Mouse (Mus musculus): ENCODE data around the gene Dnajb14. TPM values are rescaled to one million over a fixed set of nuclear protein-coding genes. Genes with fewer than 3 reads are reported as not detected.

Gene Dnajb14
- total and polyA plus RNA-seq, 2 experiments from 2014 or later: 14.9 to 19.2 TPM

- ATAC-seq (no peak), DNase-seq (no peak)
- no peak overlapping the region for H3K27ac ChIP-seq (ENCODE audit: low read depth, low read length)
- no peak overlapping the region for H3K9ac ChIP-seq
- TF ChIP-seq CTCF (IDR thresholded peaks at IDR 0.05; ENCODE audit: low read depth): no peak
- no peak overlapping the region for H3K4me2 ChIP-seq (ENCODE audit: low read depth)
- H3K27me3 ChIP-seq (ENCODE audit: insufficient read depth, low read length): no peaks in the 10 kb centered on the region
- H3K36me3 ChIP-seq (ENCODE audit: insufficient read depth): peaks cover 20% of the 10 kb centered on the region
- no peak overlapping the region for H3K4me3 ChIP-seq (ENCODE audit: low read depth, low read length)
- no peaks in the 10 kb centered on the region for H3K9me3 ChIP-seq (ENCODE audit: low read length)
- no peaks in the 10 kb centered on the region for H3K4me1 ChIP-seq (ENCODE audit: insufficient read depth)
- WGBS: 82% methylated on average over 7 of the region's 7 CpGs
These were observed 65.3 kb downstream of the Dnajb14 start for GRCm38 (mm10) chr3:137932748-137933147.

DNA sequence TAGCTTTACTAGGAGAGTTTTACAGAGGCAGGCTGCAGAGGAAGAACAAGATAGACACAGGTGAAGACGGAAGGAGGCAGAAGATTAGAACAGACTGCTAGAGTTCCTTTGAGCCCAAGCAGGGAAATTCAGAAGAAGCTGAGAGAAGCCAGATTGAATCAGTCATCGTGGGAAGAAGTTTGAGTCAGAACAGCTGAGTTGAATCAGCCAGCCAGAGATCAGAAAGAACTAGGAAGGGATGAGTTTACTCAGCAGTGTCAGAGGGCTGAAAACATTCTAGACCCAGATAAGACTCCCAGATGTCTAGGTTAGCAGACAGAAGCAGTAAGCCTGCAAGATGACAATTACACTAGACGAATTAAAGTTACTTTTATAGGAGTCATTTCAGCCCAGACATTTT lies 66.5 kb downstream of the Dnajb14 start:
- no peak overlapping the region for H3K9ac ChIP-seq
- H3K9me3 ChIP-seq (ENCODE audit: low read length): no peaks in the 10 kb centered on the region
- H3K4me2 ChIP-seq (ENCODE audit: low read depth): no peak overlapping the region
- peaks cover 15% of the 10 kb centered on the region for H3K36me3 ChIP-seq (ENCODE audit: insufficient read depth)
- H3K27ac ChIP-seq (ENCODE audit: low read depth, low read length): no peak overlapping the region
- no peaks in the 10 kb centered on the region for H3K4me1 ChIP-seq (ENCODE audit: insufficient read depth)
- WGBS: 86% methylated on average over 3 of the region's 3 CpGs
- ATAC-seq (no peak), DNase-seq (no peak)
- TF ChIP-seq CTCF (IDR thresholded peaks at IDR 0.05; ENCODE audit: low read depth): no peak
- H3K4me3 ChIP-seq (ENCODE audit: low read depth, low read length): no peak overlapping the region
- no peaks in the 10 kb centered on the region for H3K27me3 ChIP-seq (ENCODE audit: insufficient read depth, low read length)

DNA sequence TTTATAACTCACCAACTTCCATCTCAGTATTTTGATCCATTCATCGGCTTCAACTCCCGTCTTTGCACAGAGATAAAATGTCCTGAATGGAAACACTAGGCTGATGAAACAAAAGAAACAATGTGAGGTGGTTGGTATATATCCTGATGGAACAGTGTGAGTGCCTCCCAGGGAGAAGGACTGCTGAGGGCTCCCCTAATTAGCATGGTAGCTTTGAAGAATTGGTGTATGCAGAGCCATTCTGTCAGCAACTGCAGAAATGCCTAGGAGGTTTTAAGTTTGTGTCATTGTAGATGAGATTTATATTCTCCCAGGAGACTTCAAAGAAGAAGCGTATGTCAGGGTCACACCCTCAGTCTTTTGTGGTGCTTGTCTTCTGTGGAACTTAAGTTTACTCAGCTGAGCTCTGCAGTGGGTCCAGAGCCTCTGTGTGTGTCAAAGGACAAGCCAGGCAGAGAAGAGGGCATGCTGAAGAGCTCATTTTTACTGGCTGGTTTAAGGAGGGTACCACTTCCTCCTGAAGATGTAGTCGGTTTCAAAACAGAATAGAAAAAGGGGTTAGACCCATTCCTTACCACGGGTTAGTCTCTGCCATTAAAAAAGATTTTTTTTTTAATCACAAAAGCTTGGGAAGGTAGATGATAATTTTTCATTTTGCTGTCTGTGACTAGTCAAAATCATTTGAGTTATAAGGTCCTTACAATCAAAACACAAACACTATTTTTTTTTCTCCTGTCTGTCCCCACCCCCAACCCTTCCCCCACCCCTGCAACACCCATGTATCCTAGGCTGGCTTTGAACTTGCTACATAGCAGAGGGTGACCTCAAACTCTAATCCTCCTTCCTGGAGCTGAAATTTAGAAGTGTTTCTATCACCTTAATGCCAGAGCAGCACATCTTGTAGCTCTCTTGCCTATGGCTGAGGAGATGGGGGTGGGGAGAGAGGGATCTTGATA lies 68.4 kb downstream of the Dnajb14 start:
- no peak for ATAC-seq

DNA sequence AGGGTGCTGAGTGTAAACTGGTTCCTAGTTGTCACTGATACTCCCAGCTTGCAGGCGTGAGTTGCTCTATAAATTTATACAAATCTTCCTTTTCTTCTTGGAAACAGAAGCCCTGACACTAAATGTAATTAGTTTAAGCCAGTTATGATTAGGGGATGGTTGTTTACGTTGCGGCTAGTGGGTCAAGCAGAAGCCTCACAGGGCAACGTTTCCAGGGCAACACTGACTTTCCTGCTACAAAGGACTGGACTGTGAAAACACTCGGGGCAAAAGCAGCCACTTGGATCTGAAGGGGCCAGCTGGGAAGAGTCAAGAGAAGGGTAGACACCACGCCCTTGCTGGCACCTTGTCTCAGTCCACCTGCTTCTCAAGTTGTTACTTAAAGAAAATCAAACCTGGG lies 69.1 kb downstream of the Dnajb14 start:
- no peak overlapping the region for H3K27ac ChIP-seq (ENCODE audit: low read depth, low read length)
- ATAC-seq (no peak), DNase-seq (no peak)
- H3K4me2 ChIP-seq (ENCODE audit: low read depth): no peak overlapping the region
- WGBS: 41% methylated on average over 6 of the region's 6 CpGs
- H3K9ac ChIP-seq: no peak overlapping the region
- no peaks in the 10 kb centered on the region for H3K4me1 ChIP-seq (ENCODE audit: insufficient read depth)
- H3K27me3 ChIP-seq (ENCODE audit: insufficient read depth, low read length): no peaks in the 10 kb centered on the region
- no peak for TF ChIP-seq CTCF (IDR thresholded peaks at IDR 0.05; ENCODE audit: low read depth)
- peaks cover 4% of the 10 kb centered on the region; the same call in 1 of the 2 replicates for H3K36me3 ChIP-seq (ENCODE audit: insufficient read depth)
- no peak overlapping the region for H3K4me3 ChIP-seq (ENCODE audit: low read depth, low read length)
- H3K9me3 ChIP-seq (ENCODE audit: low read length): no peaks in the 10 kb centered on the region

More for the DNA sequence above, 68.4 kb downstream of the Dnajb14 start:
- H3K27me3 ChIP-seq (ENCODE audit: insufficient read depth, low read length): no peaks in the 10 kb centered on the region
- DNase-seq: no peak
- peaks cover 4% of the 10 kb centered on the region; the same call in 1 of the 2 replicates for H3K36me3 ChIP-seq (ENCODE audit: insufficient read depth)
- no peak overlapping the region for H3K9ac ChIP-seq
- 43% methylated on average over 5 of the region's 5 CpGs for WGBS
- H3K9me3 ChIP-seq (ENCODE audit: low read length): no peaks in the 10 kb centered on the region
- no peak overlapping the region for H3K4me2 ChIP-seq (ENCODE audit: low read depth)
- no peak for TF ChIP-seq CTCF (IDR thresholded peaks at IDR 0.05; ENCODE audit: low read depth)
- no peak overlapping the region for H3K27ac ChIP-seq (ENCODE audit: low read depth, low read length)
- no peak overlapping the region for H3K4me3 ChIP-seq (ENCODE audit: low read depth, low read length)
- H3K4me1 ChIP-seq (ENCODE audit: insufficient read depth): no peaks in the 10 kb centered on the region

DNA sequence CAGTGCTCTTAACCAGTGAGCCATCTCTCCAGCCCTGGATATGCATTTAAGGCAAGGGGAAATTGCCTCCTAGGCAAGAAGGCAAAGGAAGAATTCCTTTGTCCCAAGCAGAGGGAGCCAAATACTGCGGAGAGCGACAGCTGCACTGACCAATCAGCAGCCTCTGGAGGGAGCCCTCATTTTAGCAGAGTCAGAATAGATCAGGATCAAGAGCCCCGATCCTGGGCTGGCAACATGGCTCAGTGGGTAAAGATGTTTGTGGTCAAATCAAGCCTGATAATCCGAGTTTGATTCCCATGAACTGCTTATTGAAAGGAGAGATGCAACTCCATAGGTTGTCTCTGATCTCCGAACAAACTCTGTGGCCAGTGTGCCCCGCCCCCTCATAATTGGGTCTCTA lies 71.1 kb downstream of the Dnajb14 start:
- peak; percentile 85 for ATAC-seq
- no peak overlapping the region for H3K4me3 ChIP-seq (ENCODE audit: low read depth, low read length)
- WGBS: 45% methylated on average over 6 of the region's 6 CpGs

DNA sequence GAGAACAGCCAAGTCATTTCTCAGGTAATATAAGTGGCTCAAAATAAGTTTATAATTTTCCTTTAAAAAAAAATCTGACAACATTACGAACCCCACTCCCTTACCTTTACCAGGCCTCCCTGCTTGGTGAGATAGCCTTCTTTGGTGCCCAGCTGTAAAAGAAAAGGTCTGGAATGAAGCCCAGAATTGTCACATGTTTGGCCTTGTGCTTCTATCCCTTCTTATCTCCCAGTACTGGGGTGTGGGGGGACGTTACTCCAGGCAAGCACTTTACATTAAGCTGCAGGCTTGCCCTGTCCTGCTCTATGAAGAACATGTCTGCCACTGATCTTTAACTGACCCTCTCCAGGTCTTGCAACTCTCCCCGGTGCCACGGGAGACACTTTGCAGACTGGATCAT lies 73.3 kb downstream of the Dnajb14 start:
- DNase-seq: no peak

More for the DNA sequence above, 71.1 kb downstream of the Dnajb14 start:
- H3K36me3 ChIP-seq (ENCODE audit: insufficient read depth): no peaks in the 10 kb centered on the region
- H3K27me3 ChIP-seq (ENCODE audit: insufficient read depth, low read length): no peaks in the 10 kb centered on the region
- no peak overlapping the region for H3K9ac ChIP-seq
- H3K4me2 ChIP-seq (ENCODE audit: low read depth): no peak overlapping the region
- no peaks in the 10 kb centered on the region for H3K4me1 ChIP-seq (ENCODE audit: insufficient read depth)
- peak; percentile 60 for DNase-seq
- no peaks in the 10 kb centered on the region for H3K9me3 ChIP-seq (ENCODE audit: low read length)
- peak; percentile 50 for TF ChIP-seq CTCF (IDR thresholded peaks at IDR 0.05; ENCODE audit: low read depth)
- no peak overlapping the region for H3K27ac ChIP-seq (ENCODE audit: low read depth, low read length)

GRCm38 (mm10) chr3:137941555-137941954 lies 74.1 kb downstream of the Dnajb14 start:
- no peak for TF ChIP-seq CTCF (IDR thresholded peaks at IDR 0.05; ENCODE audit: low read depth)

More for the DNA sequence above, 73.3 kb downstream of the Dnajb14 start:
- no peak for TF ChIP-seq CTCF (IDR thresholded peaks at IDR 0.05; ENCODE audit: low read depth)
- no peak for ATAC-seq
- Histone ChIP-seq H3K9me3 (ENCODE audit: low read length) (no peaks in the 10 kb centered on the region), H3K4me3 (ENCODE audit: low read depth, low read length) (no peak overlapping the region), H3K27me3 (ENCODE audit: insufficient read depth, low read length) (no peaks in the 10 kb centered on the region), H3K4me1 (ENCODE audit: insufficient read depth) (no peaks in the 10 kb centered on the region), H3K36me3 (ENCODE audit: insufficient read depth) (no peaks in the 10 kb centered on the region), H3K9ac (no peak overlapping the region), H3K4me2 (ENCODE audit: low read depth) (no peak overlapping the region), H3K27ac (ENCODE audit: low read depth, low read length) (no peak overlapping the region)
- 65% methylated on average over 4 of the region's 4 CpGs for WGBS

More at GRCm38 (mm10) chr3:137941555-137941954, 74.1 kb downstream of the Dnajb14 start:
- DNase-seq (no peak), ATAC-seq (no peak)
- Histone ChIP-seq H3K9me3 (ENCODE audit: low read length) (no peaks in the 10 kb centered on the region), H3K27ac (ENCODE audit: low read depth, low read length) (no peak overlapping the region), H3K9ac (no peak overlapping the region), H3K36me3 (ENCODE audit: insufficient read depth) (no peaks in the 10 kb centered on the region), H3K27me3 (ENCODE audit: insufficient read depth, low read length) (no peaks in the 10 kb centered on the region), H3K4me3 (ENCODE audit: low read depth, low read length) (no peak overlapping the region), H3K4me1 (ENCODE audit: insufficient read depth) (no peaks in the 10 kb centered on the region), H3K4me2 (ENCODE audit: low read depth) (no peak overlapping the region)
